Mouse (Mus musculus) neural tube, embryonic 12.5 days (tissue): Measurements from ENCODE around the gene Cxcl10. TPM values are rescaled to one million over a fixed set of nuclear protein-coding genes. Genes with fewer than 3 reads are reported as not detected.

ENCODE experiments used
- ATAC-seq: fragments of 200-750 bp; cut with Nextera tagmentation; 2 replicates; pipeline ENCODE4 v1.8.0; 2017; ENCODE audit warnings: low read depth, mild to moderate bottlenecking, moderate TSS enrichment, moderate library complexity; ENCODE audit not compliant: low FRiP score
- H3K27ac ChIP-seq: fragments of 300-500 bp; sonication (generic); 2 replicates; pipeline ENCODE4 v1.5.1; 2016
- H3K27me3 ChIP-seq: fragments of 300-500 bp; sonication (generic); replicated peaks from 2 replicates; pipeline ENCODE4 v1.6.1; 2016; ENCODE audit warnings: mild to moderate bottlenecking
- H3K36me3 ChIP-seq: fragments of 300-500 bp; sonication (generic); 2 replicates; pipeline ENCODE4 v1.6.1; 2016; ENCODE audit warnings: mild to moderate bottlenecking
- H3K4me1 ChIP-seq: fragments of 300-500 bp; sonication (generic); 2 replicates; pipeline ENCODE4 v1.6.1; 2016
- H3K4me2 ChIP-seq: fragments of 300-500 bp; sonication (generic); replicated peaks from 2 replicates; pipeline ENCODE4 v1.6.1; 2016; ENCODE audit warnings: mild to moderate bottlenecking
- H3K4me3 ChIP-seq: fragments of 300-500 bp; sonication (generic); 2 replicates; pipeline ENCODE4 v1.5.1; 2016
- H3K9ac ChIP-seq: fragments of 300-500 bp; sonication (generic); 2 replicates; pipeline ENCODE4 v1.6.1; 2016; ENCODE audit warnings: mild to moderate bottlenecking
- H3K9me3 ChIP-seq: fragments of 300-500 bp; sonication (generic); 2 replicates; pipeline ENCODE4 v1.6.1; 2016; ENCODE audit warnings: mild to moderate bottlenecking
- WGBS: fragments of 180-500 bp; shearing (Covaris S2); methylation state at CpG from one replicate; pipeline ENCODE4 v1.1.7; 2016; 5-methylcytosine and 5-hydroxymethylcytosine counted together
- polyA plus RNA-seq: library from polyadenylated mRNA; unstranded; fragments of >200 nt; fragmentation: Nextera tagmentation; extraction: Ambion mirVana; gene quantifications from 2 replicates; pipeline ENCODE4 v1.2.1, GENCODE M21; 2016

Cxcl10 gene
- polyA plus RNA-seq, 1 experiment from 2014 or later, result 0.49 TPM

- ATAC-seq, result no peak
- no peaks in the 10 kb centered on the region for H3K9me3 ChIP-seq
- 62% methylated on average over 9 of the region's 9 CpGs for WGBS
Measured at GRCm38 (mm10) chr5:92382349-92382679, 33.6 kb upstream of the Cxcl10 start.

DNA sequence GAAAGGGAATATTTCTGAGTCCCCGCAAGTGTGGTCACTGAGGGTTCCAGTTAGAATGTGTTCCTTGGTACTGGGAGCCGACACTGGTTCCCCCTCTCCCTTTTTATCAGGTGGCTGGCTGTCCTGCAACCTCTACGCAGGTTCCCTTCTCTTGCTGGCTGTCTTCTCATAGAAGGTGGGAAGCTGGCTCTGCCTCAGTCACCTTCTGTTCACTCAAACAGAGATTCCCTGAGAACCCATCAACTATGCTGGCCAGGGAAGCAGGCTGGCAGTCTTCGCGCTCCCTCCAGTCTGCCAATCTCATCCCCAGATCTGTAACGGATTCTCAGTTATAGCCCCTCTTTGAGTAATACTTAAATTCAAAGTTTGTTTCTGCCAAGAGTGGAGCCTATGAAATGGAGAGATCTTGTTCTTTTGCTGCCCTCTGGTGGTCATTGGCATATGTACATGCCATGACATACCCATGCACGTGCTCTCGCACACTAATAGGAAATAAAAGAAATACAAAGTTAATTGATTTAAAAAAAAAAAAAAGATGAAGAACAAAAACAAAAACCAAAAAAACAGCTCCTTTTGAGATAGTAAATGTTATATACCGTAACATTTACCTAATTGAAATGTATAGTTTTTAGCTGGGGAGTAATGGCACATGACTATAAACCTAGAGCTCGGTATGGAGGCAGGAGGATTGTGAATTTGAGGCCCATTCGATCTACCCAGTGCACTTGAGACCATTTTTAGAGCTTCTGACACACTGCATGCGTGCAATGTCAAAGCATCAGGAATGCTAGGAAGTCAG is 33.1 kb upstream of the Cxcl10 start:
- H3K27me3 ChIP-seq, result no peaks in the 10 kb centered on the region
- no peak overlapping the region for H3K4me2 ChIP-seq
- ATAC-seq, result peak; percentile 77
- H3K27ac ChIP-seq, result no peak overlapping the region
- 38% methylated on average over 12 of the region's 12 CpGs for WGBS
- no peak overlapping the region for H3K4me3 ChIP-seq
- H3K9me3 ChIP-seq, result no peaks in the 10 kb centered on the region
- no peaks in the 10 kb centered on the region; the same call in 1 of the 2 replicates for H3K4me1 ChIP-seq
- H3K9ac ChIP-seq, result no peak overlapping the region
- H3K36me3 ChIP-seq, result no peaks in the 10 kb centered on the region

More at GRCm38 (mm10) chr5:92382349-92382679, 33.6 kb upstream of the Cxcl10 start:
- no peak overlapping the region for H3K27ac ChIP-seq
- H3K4me2 ChIP-seq, result no peak overlapping the region
- H3K36me3 ChIP-seq, result no peaks in the 10 kb centered on the region
- H3K27me3 ChIP-seq, result no peaks in the 10 kb centered on the region
- no peak overlapping the region for H3K9ac ChIP-seq
- H3K4me1 ChIP-seq, result no peaks in the 10 kb centered on the region; the same call in 1 of the 2 replicates
- no peak overlapping the region for H3K4me3 ChIP-seq

DNA sequence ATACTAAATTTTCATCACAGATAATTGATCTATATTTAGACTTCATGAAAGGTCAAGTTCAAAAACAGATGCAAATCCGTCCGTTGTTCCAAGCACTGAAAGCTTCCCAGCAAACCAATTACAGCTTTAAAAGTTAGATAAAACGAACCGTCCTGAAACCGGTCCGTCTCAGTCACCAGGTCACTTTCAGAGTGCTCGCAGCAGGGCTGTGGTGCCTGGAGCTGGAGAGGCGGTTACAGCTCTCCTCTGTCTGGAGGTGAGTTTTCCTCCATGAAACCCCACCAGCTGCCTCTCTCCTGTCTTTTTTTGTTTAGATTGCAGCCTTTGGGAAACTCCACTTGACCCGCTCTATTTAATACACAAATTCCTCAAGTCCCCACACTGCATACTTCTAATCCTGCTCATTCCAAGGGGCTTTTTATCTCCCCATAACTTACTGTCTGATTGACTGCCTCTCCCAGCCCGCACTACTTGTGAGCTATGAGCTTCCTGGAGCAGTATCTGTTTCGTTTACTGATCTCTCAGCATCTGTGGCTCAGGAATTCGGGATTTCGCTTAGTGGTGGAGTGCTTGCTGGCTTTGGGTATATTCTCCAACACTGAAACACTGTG is 28.2 kb upstream of the Cxcl10 start:
- Histone ChIP-seq H3K4me1 (no peaks in the 10 kb centered on the region), H3K27me3 (no peaks in the 10 kb centered on the region), H3K9ac (no peak overlapping the region), H3K4me2 (no peak overlapping the region), H3K27ac (no peak overlapping the region), H3K9me3 (no peaks in the 10 kb centered on the region), H3K36me3 (no peaks in the 10 kb centered on the region), H3K4me3 (no peak overlapping the region)
- ATAC-seq, result no peak
- WGBS, result 56% methylated on average over 13 of the region's 13 CpGs

- no peak overlapping the region for H3K9ac ChIP-seq
- H3K36me3 ChIP-seq, result no peaks in the 10 kb centered on the region
- no peak overlapping the region for H3K27ac ChIP-seq
- H3K4me1 ChIP-seq, result peaks cover 5% of the 10 kb centered on the region; the same call in 1 of the 2 replicates
- H3K4me3 ChIP-seq, result no peak overlapping the region
- ATAC-seq, result no peak
- no peaks in the 10 kb centered on the region for H3K9me3 ChIP-seq
- WGBS, result 78% methylated on average over 17 of the region's 17 CpGs
- no peaks in the 10 kb centered on the region for H3K27me3 ChIP-seq
- no peak overlapping the region for H3K4me2 ChIP-seq
Measured at GRCm38 (mm10) chr5:92375368-92375767, 26.7 kb upstream of the Cxcl10 start.

GRCm38 (mm10) chr5:92374721-92375142 is 26.0 kb upstream of the Cxcl10 start:
- Histone ChIP-seq H3K9me3 (no peaks in the 10 kb centered on the region), H3K4me1 (peaks cover 5% of the 10 kb centered on the region; the same call in 1 of the 2 replicates), H3K4me3 (no peak overlapping the region), H3K4me2 (no peak overlapping the region), H3K36me3 (no peaks in the 10 kb centered on the region), H3K27ac (no peak overlapping the region), H3K27me3 (no peaks in the 10 kb centered on the region), H3K9ac (no peak overlapping the region)
- 58% methylated on average over 6 of the region's 6 CpGs for WGBS
- ATAC-seq, result no peak

DNA sequence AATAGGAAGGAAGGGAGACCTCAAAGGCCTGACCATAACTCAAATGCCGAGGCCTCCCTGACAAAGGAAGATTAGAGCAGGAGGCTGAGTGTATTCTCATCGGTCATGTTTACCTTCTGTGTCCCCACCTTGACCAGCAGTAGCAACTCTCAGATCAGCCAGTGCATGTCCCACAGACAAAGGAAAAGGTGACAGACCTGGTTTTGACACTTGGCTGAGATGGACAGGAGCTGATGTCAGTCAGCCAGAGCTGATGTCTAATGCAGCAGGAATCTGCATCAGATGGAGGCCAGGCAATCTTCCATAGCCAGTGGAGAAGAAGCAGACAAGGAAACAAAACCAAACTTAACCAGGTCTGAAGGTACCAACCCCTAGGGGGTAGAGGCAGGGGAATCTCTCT is 23.9 kb upstream of the Cxcl10 start:
- H3K9me3 ChIP-seq, result no peaks in the 10 kb centered on the region
- no peak overlapping the region for H3K4me2 ChIP-seq
- H3K9ac ChIP-seq, result no peak overlapping the region
- no peak for ATAC-seq
- 76% methylated on average over 2 of the region's 2 CpGs for WGBS
- no peak overlapping the region for H3K4me3 ChIP-seq
- H3K4me1 ChIP-seq, result peaks cover 9% of the 10 kb centered on the region
- no peaks in the 10 kb centered on the region for H3K36me3 ChIP-seq
- H3K27me3 ChIP-seq, result no peaks in the 10 kb centered on the region
- H3K27ac ChIP-seq, result no peak overlapping the region

- H3K4me3 ChIP-seq, result no peak overlapping the region
- peaks cover 9% of the 10 kb centered on the region for H3K4me1 ChIP-seq
- ATAC-seq, result peak; percentile 36; the same call in 1 of the 2 replicates
- no peaks in the 10 kb centered on the region for H3K9me3 ChIP-seq
- no peak overlapping the region for H3K4me2 ChIP-seq
- H3K27me3 ChIP-seq, result no peaks in the 10 kb centered on the region
- H3K9ac ChIP-seq, result no peak overlapping the region
- WGBS, result 64% methylated on average over 14 of the region's 14 CpGs
- no peak overlapping the region for H3K27ac ChIP-seq
- H3K36me3 ChIP-seq, result no peaks in the 10 kb centered on the region
Measured at GRCm38 (mm10) chr5:92371361-92371976, 22.8 kb upstream of the Cxcl10 start.

DNA sequence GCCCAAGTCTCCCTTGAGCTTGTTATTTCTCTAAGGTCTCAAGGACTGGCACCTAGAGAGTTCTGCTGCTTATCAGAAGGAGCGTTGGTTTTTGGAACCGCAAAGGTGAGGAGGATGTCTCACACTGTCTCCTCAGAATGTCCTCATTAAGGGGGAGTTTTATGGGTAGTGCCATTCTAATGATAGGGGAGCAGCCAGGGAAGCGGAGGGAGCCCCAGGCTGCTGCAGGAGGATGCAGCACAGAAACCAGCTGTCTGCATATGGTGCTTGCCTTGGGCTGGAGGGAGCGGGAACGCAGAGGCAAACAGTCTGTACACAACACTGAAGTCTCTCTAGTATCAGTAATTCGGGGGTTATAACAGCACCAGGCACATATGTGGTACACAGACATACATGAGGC is 22.2 kb upstream of the Cxcl10 start:
- no peak overlapping the region for H3K4me2 ChIP-seq
- 60% methylated on average over 6 of the region's 6 CpGs for WGBS

DNA sequence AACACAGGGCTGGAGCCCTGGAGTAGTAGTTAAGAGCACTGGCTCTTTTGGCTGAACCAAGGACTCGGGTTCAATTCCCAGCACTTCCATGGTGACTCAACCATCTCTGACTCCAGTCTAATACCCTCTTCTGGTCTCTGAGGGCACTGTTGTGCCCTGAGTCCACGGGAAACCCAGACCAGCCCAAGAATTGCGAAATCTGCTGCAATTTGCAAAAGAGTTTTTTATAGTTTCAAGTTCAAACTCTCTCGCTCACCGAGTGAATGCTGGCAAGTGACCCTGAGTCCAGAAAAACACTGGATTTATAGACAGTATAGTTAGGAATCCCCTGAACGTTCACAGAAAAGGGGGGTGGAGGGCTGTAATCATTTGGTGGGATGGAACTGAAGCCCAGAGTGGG is 21.7 kb upstream of the Cxcl10 start:
- no peak overlapping the region for H3K27ac ChIP-seq
- no peak overlapping the region for H3K4me2 ChIP-seq
- H3K4me1 ChIP-seq, result peaks cover 9% of the 10 kb centered on the region
- WGBS, result 74% methylated on average over 6 of the region's 6 CpGs
- no peaks in the 10 kb centered on the region for H3K36me3 ChIP-seq
- ATAC-seq, result no peak
- H3K9ac ChIP-seq, result no peak overlapping the region
- no peaks in the 10 kb centered on the region for H3K27me3 ChIP-seq
- H3K4me3 ChIP-seq, result no peak overlapping the region
- H3K9me3 ChIP-seq, result no peaks in the 10 kb centered on the region

More for the DNA sequence above, 22.2 kb upstream of the Cxcl10 start:
- H3K9ac ChIP-seq, result no peak overlapping the region
- H3K4me3 ChIP-seq, result no peak overlapping the region
- no peak overlapping the region for H3K27ac ChIP-seq
- H3K4me1 ChIP-seq, result peaks cover 9% of the 10 kb centered on the region
- no peaks in the 10 kb centered on the region for H3K9me3 ChIP-seq
- H3K36me3 ChIP-seq, result no peaks in the 10 kb centered on the region
- peak; percentile 38; the same call in 1 of the 2 replicates for ATAC-seq
- no peaks in the 10 kb centered on the region for H3K27me3 ChIP-seq

DNA sequence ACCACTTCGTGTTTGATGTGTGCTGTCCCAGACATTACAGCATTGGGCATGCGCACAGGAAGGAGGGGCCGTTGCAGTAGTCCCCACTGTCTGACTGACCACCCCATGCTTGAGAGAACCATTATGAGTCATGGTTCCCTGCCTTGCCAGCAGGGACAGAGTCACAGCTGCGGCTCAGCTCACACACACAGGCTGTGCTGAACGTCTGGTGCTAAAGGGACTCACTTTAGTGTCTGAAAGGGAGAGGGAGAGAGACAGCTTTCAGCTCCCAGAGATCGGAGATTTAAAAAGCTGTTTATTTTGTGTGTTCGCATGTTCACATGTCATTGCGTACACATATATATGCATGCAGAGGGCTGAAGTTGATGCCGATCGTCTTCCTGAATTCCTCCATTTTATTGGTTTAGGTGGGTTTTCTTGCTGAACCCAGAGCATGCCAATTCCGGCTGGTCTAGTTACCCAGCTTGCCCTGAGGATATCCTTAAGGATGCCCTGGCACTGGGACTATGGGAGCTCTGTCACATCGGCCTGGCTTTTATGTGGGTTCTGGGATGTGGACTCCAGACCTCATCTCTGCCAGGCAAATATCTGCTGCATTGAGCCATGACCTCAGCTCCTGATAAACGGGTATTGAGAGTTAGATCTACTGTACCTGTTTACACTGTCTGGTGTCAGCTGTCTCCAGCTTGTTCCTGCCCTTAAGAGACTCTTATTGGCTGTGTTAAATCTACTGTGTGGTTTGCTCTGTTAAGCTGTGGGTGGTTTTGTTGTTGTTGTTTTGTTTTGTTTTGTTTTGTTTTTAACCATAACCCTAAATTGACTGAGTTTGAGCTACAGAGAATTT is 20.7 kb upstream of the Cxcl10 start:
- Histone ChIP-seq H3K27me3 (no peaks in the 10 kb centered on the region), H3K4me1 (peaks cover 9% of the 10 kb centered on the region), H3K4me2 (no peak overlapping the region), H3K27ac (no peak overlapping the region; the same call in 1 of the 2 replicates), H3K36me3 (no peaks in the 10 kb centered on the region), H3K9ac (no peak overlapping the region), H3K4me3 (no peak overlapping the region), H3K9me3 (no peaks in the 10 kb centered on the region)
- WGBS, result 62% methylated on average over 13 of the region's 13 CpGs
- ATAC-seq, result peak; percentile 89

GRCm38 (mm10) chr5:92368392-92368791 is 19.7 kb upstream of the Cxcl10 start:
- ATAC-seq, result no peak
- no peak overlapping the region for H3K27ac ChIP-seq
- H3K27me3 ChIP-seq, result no peaks in the 10 kb centered on the region
- H3K4me1 ChIP-seq, result peaks cover 9% of the 10 kb centered on the region
- H3K9ac ChIP-seq, result no peak overlapping the region
- H3K4me3 ChIP-seq, result no peak overlapping the region
- no peaks in the 10 kb centered on the region for H3K9me3 ChIP-seq
- no peaks in the 10 kb centered on the region for H3K36me3 ChIP-seq
- 78% methylated on average over 10 of the region's 10 CpGs for WGBS
- no peak overlapping the region for H3K4me2 ChIP-seq

DNA sequence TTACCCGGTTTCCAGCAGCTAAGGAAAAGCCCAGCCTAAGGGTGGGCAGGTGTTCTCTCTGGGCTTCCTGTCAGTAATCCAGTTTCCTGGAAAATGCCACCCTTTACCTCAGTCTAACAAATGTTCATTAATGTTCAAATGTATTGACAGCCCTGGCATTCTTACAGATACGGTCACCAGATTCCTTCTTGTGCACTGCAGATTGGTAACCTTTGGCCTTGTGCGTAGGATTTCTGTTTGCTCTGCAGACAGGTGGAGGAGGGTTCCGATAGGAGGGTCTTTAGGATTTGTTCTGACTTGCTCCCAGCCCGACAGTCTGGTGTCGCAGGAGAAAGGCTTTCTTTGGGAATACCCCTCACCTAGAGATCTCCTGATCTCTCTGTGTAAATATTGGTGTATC is 17.9 kb upstream of the Cxcl10 start:
- peaks cover 9% of the 10 kb centered on the region for H3K4me1 ChIP-seq
- no peak overlapping the region for H3K4me2 ChIP-seq
- H3K9ac ChIP-seq, result no peak overlapping the region
- H3K9me3 ChIP-seq, result no peaks in the 10 kb centered on the region
- ATAC-seq, result no peak
- no peaks in the 10 kb centered on the region for H3K27me3 ChIP-seq
- 88% methylated on average over 6 of the region's 6 CpGs for WGBS
- H3K36me3 ChIP-seq, result no peaks in the 10 kb centered on the region
- no peak overlapping the region for H3K27ac ChIP-seq
- H3K4me3 ChIP-seq, result no peak overlapping the region
